Mouse (Mus musculus) liver, adult (tissue): ENCODE measurements around the gene Ngef.

Source experiments
- GATA4 ChIP-seq: IDR thresholded peaks from 2 replicates; pipeline ENCODE4 v1.6.1; 2014; ENCODE audit warnings: mild to moderate bottlenecking, low read length; ENCODE audit not compliant: insufficient replicate concordance

Ngef gene

DNA sequence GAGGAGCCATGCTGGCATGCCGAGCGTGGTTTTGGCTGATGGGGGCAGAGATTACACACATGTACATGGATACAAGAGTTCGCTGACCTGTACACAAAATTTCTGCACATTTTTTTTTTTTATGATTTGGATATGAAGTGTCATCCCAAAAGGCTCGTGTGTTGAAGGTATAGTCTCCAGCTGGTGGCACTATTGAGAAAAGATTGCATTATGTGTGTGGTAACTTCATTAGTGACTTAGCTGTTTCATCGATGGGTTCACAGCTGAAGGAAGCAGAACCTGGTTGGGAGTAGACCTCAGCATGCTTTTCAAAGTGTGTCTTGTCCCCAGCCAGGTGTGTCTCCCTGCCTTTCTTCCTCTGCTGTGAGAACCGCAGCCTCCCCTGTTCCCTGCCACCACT lies 105.3 kb downstream of the Ngef start:
- no peak for TF ChIP-seq GATA4

DNA sequence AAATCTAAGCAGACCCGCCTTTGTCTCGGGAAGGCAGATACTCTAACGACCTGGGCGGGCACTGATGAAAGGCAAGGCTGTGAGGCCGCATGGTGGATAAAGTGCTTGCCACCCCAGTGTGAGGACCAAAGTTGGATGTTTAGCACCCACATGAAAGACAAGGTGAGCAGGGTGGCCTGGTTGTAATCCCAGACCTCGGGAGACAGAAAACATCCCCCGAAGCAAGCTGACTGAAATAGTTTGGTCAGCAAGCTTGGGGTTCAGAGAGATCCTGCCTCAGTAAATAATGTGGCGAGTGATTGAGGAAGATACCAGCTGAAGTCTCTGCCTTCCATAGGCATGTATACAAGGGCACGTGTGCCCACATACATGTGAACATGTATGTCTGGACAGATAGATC lies 106.2 kb downstream of the Ngef start:
- no peak for TF ChIP-seq GATA4

GRCm38 (mm10) chr1:87458045-87458444 lies 115.6 kb downstream of the Ngef start:
- TF ChIP-seq GATA4 = no peak

DNA sequence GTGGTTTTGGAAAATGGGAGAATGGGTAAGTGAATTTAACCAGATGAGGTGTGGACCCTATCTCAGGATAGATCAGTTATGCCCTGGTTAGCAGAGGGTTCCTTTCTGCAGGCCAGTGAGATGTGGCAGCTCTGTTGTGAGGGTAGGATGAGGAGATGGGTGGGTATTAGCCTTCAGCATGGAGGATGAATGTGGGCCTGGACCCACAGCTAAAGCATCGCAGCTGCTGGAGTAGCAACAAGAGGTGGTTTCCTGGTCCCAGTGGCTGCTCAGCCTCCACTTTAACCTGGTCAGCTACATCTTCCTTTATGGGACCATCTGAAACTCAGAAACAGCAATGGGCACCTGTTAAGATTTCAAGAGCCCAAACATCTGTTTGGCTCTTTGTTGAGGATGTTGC lies 117.2 kb downstream of the Ngef start:
- no peak for TF ChIP-seq GATA4

- no peak for TF ChIP-seq GATA4
Observed at GRCm38 (mm10) chr1:87449432-87449831, 124.2 kb downstream of the Ngef start.

GRCm38 (mm10) chr1:87447183-87448104 lies 126.2 kb downstream of the Ngef start:
- TF ChIP-seq GATA4 = no peak

DNA sequence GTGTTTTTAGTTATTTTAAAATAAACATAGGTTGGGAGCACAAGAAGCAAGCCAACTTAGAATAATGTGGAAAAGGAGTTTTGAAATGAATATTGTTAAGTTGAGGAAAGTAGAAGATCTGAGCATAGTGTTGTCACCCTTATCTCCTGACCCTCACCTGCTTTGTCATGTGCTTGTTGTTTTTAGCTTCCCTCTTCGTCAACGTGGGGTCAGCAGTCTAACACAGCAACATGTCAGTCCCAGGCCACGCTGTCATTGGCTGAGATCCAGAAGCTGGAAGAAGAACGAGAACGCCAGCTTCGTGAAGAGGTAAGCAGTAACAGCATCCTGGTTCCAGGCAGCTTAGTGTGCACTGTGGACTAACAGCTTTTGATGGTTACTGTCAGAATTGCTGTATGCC lies 137.1 kb downstream of the Ngef start:
- TF ChIP-seq GATA4 = no peak

DNA sequence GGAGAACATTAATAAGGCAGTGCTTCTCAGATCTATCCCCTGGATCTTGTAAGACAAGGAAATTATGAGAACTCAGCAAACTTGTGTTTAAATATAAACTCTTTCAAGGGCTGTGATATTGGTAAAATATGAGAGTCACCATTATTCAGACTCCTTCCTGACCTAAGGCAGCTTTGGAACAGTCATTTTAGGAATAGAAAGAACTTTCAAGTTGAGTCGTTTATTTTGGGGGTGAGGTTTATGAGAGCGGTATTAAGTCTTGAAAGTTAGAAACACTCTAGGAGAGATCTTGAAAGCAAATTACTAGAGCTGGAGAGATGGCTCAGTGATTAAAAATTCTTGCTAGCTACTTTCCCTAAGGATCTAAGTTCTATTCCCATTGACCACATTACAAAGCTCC lies 138.5 kb downstream of the Ngef start:
- TF ChIP-seq GATA4 = no peak
